Mouse (Mus musculus) erythroblast, embryonic 14.5 days (primary cell): ENCODE results near the gene Sertad4. TPM values are rescaled to one million over a fixed set of nuclear protein-coding genes. Genes with fewer than 3 reads are reported as not detected.
A peak's percentile ranks its signal among the peaks of the same experiment; 100 is the strongest.

ENCODE experiments used
- H3K27me3 ChIP-seq: 2 replicates; pipeline ENCODE4 v1.6.1; 2012; ENCODE audit warnings: inconsistent platforms; ENCODE audit not compliant: control insufficient read depth
- H3K36me3 ChIP-seq: 2 replicates; pipeline ENCODE4 v1.6.1; 2012; ENCODE audit warnings: mild to moderate bottlenecking, inconsistent platforms; ENCODE audit not compliant: control insufficient read depth
- H3K4me1 ChIP-seq: 2 replicates; pipeline ENCODE4 v1.6.1; 2012; ENCODE audit warnings: inconsistent platforms; ENCODE audit not compliant: control insufficient read depth
- H3K4me3 ChIP-seq: replicated peaks from 2 replicates; pipeline ENCODE3; 2012; ENCODE audit warnings: moderate library complexity, mild to moderate bottlenecking, inconsistent platforms
- H3K9me3 ChIP-seq: 2 replicates; pipeline ENCODE4 v1.6.1; 2012; ENCODE audit warnings: low read length, inconsistent platforms, mixed read lengths; ENCODE audit not compliant: control insufficient read depth
- GATA1 ChIP-seq: IDR thresholded peaks from 2 replicates; pipeline ENCODE4 v1.6.1; 2012; ENCODE audit warnings: low read length, inconsistent platforms, mixed read lengths
- TAL1 ChIP-seq: IDR thresholded peaks from 3 replicates; pipeline ENCODE4 v1.6.1; 2012; ENCODE audit warnings: low read length, inconsistent platforms, mixed read lengths
- polyA plus RNA-seq: library from polyadenylated mRNA; stranded (reverse); fragments of >175 nt; gene quantifications from 2 replicates; pipeline ENCODE4 v1.2.3, GENCODE M21; 2012

Gene Sertad4
- 0.19 TPM in 1 of 2 replicates, not detected in the other for polyA plus RNA-seq

GRCm38 (mm10) chr1:192855474-192856230 is at the start of gene Sertad4:
Sertad4 (minus strand) TSS chr1:192855756.
- no peaks in the 10 kb centered on the region for H3K36me3 ChIP-seq
- no peaks in the 10 kb centered on the region for H3K4me1 ChIP-seq
- TF ChIP-seq TAL1 (no peak), GATA1 (no peak)
- H3K4me3 ChIP-seq: peak within 1 kb of the TSS; percentile 26
- H3K27me3 ChIP-seq: peaks cover 77% of the 10 kb centered on the region
- H3K9me3 ChIP-seq: no peaks in the 10 kb centered on the region

GRCm38 (mm10) chr1:192901516-192901915 is 46.0 kb upstream of the Sertad4 start:
- Histone ChIP-seq H3K4me3 (no peak overlapping the region), H3K4me1 (no peaks in the 10 kb centered on the region), H3K36me3 (peaks cover 47% of the 10 kb centered on the region), H3K9me3 (no peaks in the 10 kb centered on the region), H3K27me3 (no peaks in the 10 kb centered on the region)
- TF ChIP-seq GATA1 (no peak), TAL1 (no peak)

GRCm38 (mm10) chr1:192900913-192901312 is 45.4 kb upstream of the Sertad4 start:
- H3K27me3 ChIP-seq: no peaks in the 10 kb centered on the region
- peaks cover 54% of the 10 kb centered on the region for H3K36me3 ChIP-seq
- no peak overlapping the region for H3K4me3 ChIP-seq
- no peak for TF ChIP-seq TAL1
- no peak for TF ChIP-seq GATA1
- no peaks in the 10 kb centered on the region for H3K9me3 ChIP-seq
- H3K4me1 ChIP-seq: no peaks in the 10 kb centered on the region

- Histone ChIP-seq H3K36me3 (peaks cover 69% of the 10 kb centered on the region), H3K4me3 (no peak overlapping the region), H3K4me1 (no peaks in the 10 kb centered on the region), H3K9me3 (no peaks in the 10 kb centered on the region), H3K27me3 (no peaks in the 10 kb centered on the region)
- no peak for TF ChIP-seq GATA1
- TF ChIP-seq TAL1: no peak
Measured at GRCm38 (mm10) chr1:192898742-192899141, 43.2 kb upstream of the Sertad4 start.

GRCm38 (mm10) chr1:192897218-192897617 is 41.7 kb upstream of the Sertad4 start:
- Histone ChIP-seq H3K27me3 (no peaks in the 10 kb centered on the region), H3K36me3 (peaks cover 71% of the 10 kb centered on the region)
- TF ChIP-seq GATA1 (no peak), TAL1 (no peak)

GRCm38 (mm10) chr1:192896076-192896475 is 40.5 kb upstream of the Sertad4 start:
- Histone ChIP-seq H3K27me3 (no peaks in the 10 kb centered on the region), H3K4me1 (no peaks in the 10 kb centered on the region), H3K4me3 (no peak overlapping the region), H3K36me3 (peaks cover 65% of the 10 kb centered on the region), H3K9me3 (no peaks in the 10 kb centered on the region)
- TF ChIP-seq GATA1: no peak

More at GRCm38 (mm10) chr1:192897218-192897617, 41.7 kb upstream of the Sertad4 start:
- no peaks in the 10 kb centered on the region for H3K9me3 ChIP-seq
- H3K4me1 ChIP-seq: no peaks in the 10 kb centered on the region
- H3K4me3 ChIP-seq: no peak overlapping the region

- Histone ChIP-seq H3K4me3 (no peak overlapping the region), H3K27me3 (no peaks in the 10 kb centered on the region), H3K36me3 (peaks cover 26% of the 10 kb centered on the region), H3K4me1 (no peaks in the 10 kb centered on the region), H3K9me3 (no peaks in the 10 kb centered on the region)
- TF ChIP-seq GATA1 (no peak), TAL1 (no peak)
Measured at GRCm38 (mm10) chr1:192890716-192891115, 35.2 kb upstream of the Sertad4 start.

- H3K4me1 ChIP-seq: no peaks in the 10 kb centered on the region
- TF ChIP-seq GATA1 (no peak), TAL1 (no peak)
- H3K9me3 ChIP-seq: no peaks in the 10 kb centered on the region
- H3K27me3 ChIP-seq: no peaks in the 10 kb centered on the region
- no peak overlapping the region for H3K4me3 ChIP-seq
- H3K36me3 ChIP-seq: no peaks in the 10 kb centered on the region
Measured at GRCm38 (mm10) chr1:192882617-192883295, 27.2 kb upstream of the Sertad4 start.

GRCm38 (mm10) chr1:192880130-192880529 is 24.6 kb upstream of the Sertad4 start:
- H3K9me3 ChIP-seq: no peaks in the 10 kb centered on the region
- H3K4me1 ChIP-seq: no peaks in the 10 kb centered on the region
- no peaks in the 10 kb centered on the region for H3K27me3 ChIP-seq
- H3K36me3 ChIP-seq: no peaks in the 10 kb centered on the region
- TF ChIP-seq GATA1 (no peak), TAL1 (no peak)
- no peak overlapping the region for H3K4me3 ChIP-seq
